8 mouse cellular contexts compared by ENCODE assay signal in genomic region chr3:133338851-133339356, GRCm38 (mm10). TPM values are rescaled to one million over a fixed set of nuclear protein-coding genes. Genes with fewer than 3 reads are reported as not detected.
DNase-seq lines count a peak whose midpoint lies in the region; ATAC-seq lines count a peak whose summit lies in the region.

No protein-coding gene starts in this region.

- 71% methylated on average over 9 of the region's 9 CpGs for WGBS in forebrain, embryonic 11.5 days
- 82% methylated on average over 9 of the region's 9 CpGs for WGBS in forebrain, embryonic 10.5 days
- 31% methylated on average over 9 of the region's 9 CpGs for WGBS in embryonic facial prominence, embryonic 15.5 days
- WGBS in limb, embryonic 12.5 days = 74% methylated on average over 9 of the region's 9 CpGs

- no peak overlapping the region for H3K9ac ChIP-seq in forebrain, embryonic 11.5 days (ENCODE audit: low read length)
- no peak overlapping the region for H3K9ac ChIP-seq in embryonic facial prominence, embryonic 15.5 days
- no peak overlapping the region for H3K9ac ChIP-seq in limb, embryonic 12.5 days (replicated peaks)

- no peak overlapping the region for H3K4me2 ChIP-seq in forebrain, embryonic 11.5 days (ENCODE audit: low read depth, low read length, severe bottlenecking)
- peak overlapping the region; percentile 8; the same call in 1 of the 2 replicates for H3K4me2 ChIP-seq in embryonic facial prominence, embryonic 15.5 days (replicated peaks)
- H3K4me2 ChIP-seq in limb, embryonic 12.5 days = no peak overlapping the region

- H3K27ac ChIP-seq in forebrain, embryonic 11.5 days (ENCODE audit: low read depth, low read length) = no peak overlapping the region
- H3K27ac ChIP-seq in forebrain, embryonic 10.5 days = no peak overlapping the region
- peak overlapping the region; percentile 73 for H3K27ac ChIP-seq in embryonic facial prominence, embryonic 15.5 days (replicated peaks)
- H3K27ac ChIP-seq in limb, embryonic 12.5 days = 0 out of 2 replicates have a peak overlapping the region, but pooled peaks have one; percentile 42

- no peaks in the 10 kb centered on the region for H3K27me3 ChIP-seq in forebrain, embryonic 11.5 days (ENCODE audit: control insufficient read depth, insufficient read depth, low read length)
- no peaks in the 10 kb centered on the region for H3K27me3 ChIP-seq in forebrain, embryonic 10.5 days (ENCODE audit: poor library complexity, severe bottlenecking)
- H3K27me3 ChIP-seq in embryonic facial prominence, embryonic 15.5 days = no peaks in the 10 kb centered on the region
- H3K27me3 ChIP-seq in limb, embryonic 12.5 days = no peaks in the 10 kb centered on the region

- H3K9me3 ChIP-seq in forebrain, embryonic 11.5 days (ENCODE audit: control insufficient read depth, low read length) = no peaks in the 10 kb centered on the region
- no peaks in the 10 kb centered on the region for H3K9me3 ChIP-seq in forebrain, embryonic 10.5 days
- no peaks in the 10 kb centered on the region for H3K9me3 ChIP-seq in embryonic facial prominence, embryonic 15.5 days (replicated peaks)
- H3K9me3 ChIP-seq in limb, embryonic 12.5 days = no peaks in the 10 kb centered on the region

- intact Hi-C loops in heart, postnatal 36 days (cut with DNase I) = loop anchor here (5.0 kb wide), 1 partner anchor 203 kb away; no protein-coding TSS in a partner anchor

- no peak for ATAC-seq in forebrain, embryonic 11.5 days (replicated peaks; ENCODE audit: low FRiP score)
- no peak for ATAC-seq in embryonic facial prominence, embryonic 15.5 days (ENCODE audit: insufficient number of reproducible peaks, low FRiP score, low TSS enrichment, low read depth)
- no peak for ATAC-seq in limb, embryonic 12.5 days (ENCODE audit: insufficient number of reproducible peaks, insufficient read depth, low FRiP score, low TSS enrichment, low read depth)

- peak; percentile 41 for DNase-seq in forebrain, embryonic 11.5 days (ENCODE audit: low spot score)
- no peak for DNase-seq in forebrain, embryonic 10.5 days (ENCODE audit: extremely low spot score, low spot score)
- peak; percentile 11 to 22 for DNase-seq in heart, postnatal 36 days
- no peak for DNase-seq in thymus, postnatal 0 days (ENCODE audit: low spot score)
- DNase-seq in yolk sac, embryonic 10.5 days (ENCODE audit: low spot score) = no peak
- no peak for DNase-seq in thymus, postnatal 14 days

- no peaks in the 10 kb centered on the region for H3K36me3 ChIP-seq in forebrain, embryonic 11.5 days (ENCODE audit: control insufficient read depth, insufficient read depth, low read length)
- peaks cover 35% of the 10 kb centered on the region for H3K36me3 ChIP-seq in forebrain, embryonic 10.5 days (replicated peaks)
- H3K36me3 ChIP-seq in embryonic facial prominence, embryonic 15.5 days = peaks cover 7% of the 10 kb centered on the region; the same call in 1 of the 2 replicates
- peaks cover 18% of the 10 kb centered on the region; the same call in 1 of the 2 replicates for H3K36me3 ChIP-seq in limb, embryonic 12.5 days

- no peaks in the 10 kb centered on the region for H3K4me1 ChIP-seq in forebrain, embryonic 11.5 days (replicated peaks; ENCODE audit: control insufficient read depth, insufficient read depth, low read length)
- no peaks in the 10 kb centered on the region for H3K4me1 ChIP-seq in forebrain, embryonic 10.5 days
- peaks cover 9% of the 10 kb centered on the region for H3K4me1 ChIP-seq in embryonic facial prominence, embryonic 15.5 days
- H3K4me1 ChIP-seq in limb, embryonic 12.5 days (replicated peaks) = peaks cover 9% of the 10 kb centered on the region; the same call in 1 of the 2 replicates

- no peak overlapping the region for H3K4me3 ChIP-seq in forebrain, embryonic 11.5 days (ENCODE audit: low read depth, low read length)
- no peak overlapping the region for H3K4me3 ChIP-seq in forebrain, embryonic 10.5 days
- no peak overlapping the region for H3K4me3 ChIP-seq in embryonic facial prominence, embryonic 15.5 days (replicated peaks)
- no peak overlapping the region for H3K4me3 ChIP-seq in limb, embryonic 12.5 days (replicated peaks)

RNA-seq across cellular contexts. Expression of gene Ppa2, which starts 29.0 kb away (rescaled TPM):
- 75.1 and 76.7 TPM in 2 replicates for polyA plus RNA-seq in forebrain, embryonic 11.5 days (2014; fragmentation: Nextera tagmentation; extraction: Ambion mirVana)
- polyA plus RNA-seq in forebrain, embryonic 10.5 days (2016; fragmentation: Nextera tagmentation; extraction: Ambion mirVana) = 87.0 and 91.5 TPM in 2 replicates
- polyA plus RNA-seq in embryonic facial prominence, embryonic 15.5 days (2015; fragmentation: Nextera tagmentation; extraction: Ambion mirVana) = 74.8 and 79.6 TPM in 2 replicates
- total RNA-seq in heart, postnatal 36 days (2021) = 100 to 1,000 TPM; 138 to 145 TPM
- polyA plus RNA-seq in limb, embryonic 12.5 days (2016; fragmentation: Nextera tagmentation; extraction: Ambion mirVana) = 84.9 and 86.0 TPM in 2 replicates
- polyA plus RNA-seq in thymus, postnatal 0 days (2015; fragmentation: Nextera tagmentation; extraction: Ambion mirVana) = 79.3 and 87.2 TPM in 2 replicates

Comparison
In these comparisons a context has a peak if more than half of its experiments do, and no peak if none do; other contexts are left out.
1. DNase-seq: peak in forebrain, embryonic 11.5 days (single experiment) and heart, postnatal 36 days (2 of 2); none in forebrain, embryonic 10.5 days (single experiment), thymus, postnatal 0 days (single experiment), yolk sac, embryonic 10.5 days (single experiment) and thymus, postnatal 14 days (single experiment).
2. H3K27ac ChIP-seq: peak in embryonic facial prominence, embryonic 15.5 days (single experiment) and limb, embryonic 12.5 days (single experiment); none in forebrain, embryonic 11.5 days (single experiment) and forebrain, embryonic 10.5 days (single experiment).